Mouse (Mus musculus) G1E (cell line): Measurements from ENCODE around the gene Necap2.

Experiments
- CTCF ChIP-seq: IDR thresholded peaks from 2 replicates; pipeline ENCODE4 v1.5.1; 2012; ENCODE audit warnings: low read depth, low read length, inconsistent platforms, mixed read lengths
- TAL1 ChIP-seq: conservative IDR thresholded peaks from 2 replicates; pipeline ENCODE4 v1.6.1; 2012; ENCODE audit warnings: low read depth, low read length, inconsistent platforms, mixed read lengths

DNA sequence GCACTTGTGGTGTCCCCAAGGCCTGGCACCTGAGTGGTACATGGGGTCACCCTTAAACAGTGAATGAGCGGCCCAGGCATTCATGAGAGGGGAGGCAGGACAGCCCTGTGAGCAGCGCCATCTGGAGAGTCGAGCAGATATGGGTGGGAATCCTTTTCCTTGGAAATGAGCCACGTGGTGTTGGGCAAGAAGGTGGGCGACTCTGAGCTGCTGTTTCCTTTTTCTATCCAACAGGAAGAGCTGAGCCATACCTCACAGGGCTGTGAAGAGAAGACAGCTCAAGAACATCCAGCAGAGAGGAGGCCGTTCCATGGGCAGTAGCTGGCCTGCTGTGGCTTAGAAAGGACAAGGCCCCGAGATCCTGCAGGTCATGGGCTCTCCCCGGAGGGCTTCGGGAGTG is 10.6 kb upstream of the Necap2 start:
- no peak for TF ChIP-seq CTCF
- no peak for TF ChIP-seq TAL1
